Mouse (Mus musculus) heart, adult 2 months (tissue): ENCODE results near the gene Fgd5. TPM values are rescaled to one million over a fixed set of nuclear protein-coding genes. Genes with fewer than 3 reads are reported as not detected.

ENCODE experiments used
- DNase-seq, 2 experiments: peaks; one replicate each; pipeline ENCODE4 v3.0.0; 2021
- H3K27ac ChIP-seq: fragments of 200-600 bp; 2 replicates; pipeline ENCODE4 v1.8.1; 2022
- H3K27me3 ChIP-seq: fragments of 200-500 bp; 2 replicates; pipeline ENCODE4 v1.6.1; 2012; ENCODE audit warnings: mild to moderate bottlenecking, low read length, inconsistent platforms, mixed read lengths; ENCODE audit not compliant: control insufficient read depth, insufficient read depth
- H3K36me3 ChIP-seq: fragments of 200-500 bp; 2 replicates; pipeline ENCODE4 v1.6.1; 2012; ENCODE audit warnings: low read length, inconsistent platforms; ENCODE audit not compliant: control insufficient read depth, insufficient read depth
- H3K4me1 ChIP-seq: fragments of 200-500 bp; 2 replicates; pipeline ENCODE4 v1.6.1; 2011; ENCODE audit warnings: low read length; ENCODE audit not compliant: control insufficient read depth, insufficient read depth
- H3K4me3 ChIP-seq: fragments of 200-600 bp; 2 replicates; pipeline ENCODE4 v1.8.1; 2022
- H3K79me2 ChIP-seq: fragments of 200-500 bp; replicated peaks from 2 replicates; pipeline ENCODE4 v1.6.1; 2012; ENCODE audit warnings: mild to moderate bottlenecking, inconsistent platforms, low read length, moderate library complexity, mixed read lengths; ENCODE audit not compliant: control insufficient read depth, insufficient read depth
- H3K9ac ChIP-seq: fragments of 200-500 bp; 2 replicates; pipeline ENCODE4 v1.6.1; 2012; ENCODE audit warnings: low read depth, mild to moderate bottlenecking, control low read depth, inconsistent platforms, low read length, mixed read lengths
- CTCF ChIP-seq: fragments of 200-600 bp; IDR thresholded peaks from 2 replicates; pipeline ENCODE4 v1.8.1; 2022; ENCODE audit warnings: antibody characterized with exemption, mild to moderate bottlenecking, moderate library complexity
- EP300 ChIP-seq: fragments of 200-500 bp; IDR thresholded peaks from 2 replicates; pipeline ENCODE4 v1.6.1; 2011; ENCODE audit warnings: low read depth, low read length, control low read depth; ENCODE audit not compliant: insufficient read depth
- POLR2A ChIP-seq: fragments of 200-500 bp; IDR thresholded peaks from 2 replicates; pipeline ENCODE4 v1.6.1; 2011; ENCODE audit warnings: mild to moderate bottlenecking, low read depth, low read length, control low read depth; ENCODE audit not compliant: insufficient read depth
- WGBS: fragments of 180-500 bp; shearing (Covaris S2); methylation state at CpG from one replicate; pipeline ENCODE4 v1.1.7; 2018; 5-methylcytosine and 5-hydroxymethylcytosine counted together
- intact Hi-C: fragments of 180-260 bp; cut with DNase I; formaldehyde crosslinking; loops from one replicate; pipeline ENCODE4 v1.15.1; 2025
- polyA plus RNA-seq: library from polyadenylated mRNA; depleted of rRNA; stranded (reverse); fragments of >200 nt; gene quantifications from 2 replicates; pipeline ENCODE4 v1.2.3, GENCODE M21; 2012
- total RNA-seq, 2 experiments: library from RNA; stranded (reverse); gene quantifications; 2 replicates each; pipeline ENCODE4 v1.2.3; 2021

Gene Fgd5
- total and polyA plus RNA-seq, 3 experiments, result 12.7 to 21.8 (median 21.0) TPM

GRCm38 (mm10) chr6:92034713-92035112 is 56.0 kb downstream of the Fgd5 start:
- H3K27me3 ChIP-seq, result no peaks in the 10 kb centered on the region
- WGBS, result 25% methylated on average over 6 of the region's 6 CpGs
- H3K79me2 ChIP-seq, result no peaks in the 10 kb centered on the region
- peaks cover 32% of the 10 kb centered on the region for H3K4me1 ChIP-seq
- H3K36me3 ChIP-seq, result peaks cover 4% of the 10 kb centered on the region; the same call in 1 of the 2 replicates
- no peak overlapping the region for H3K9ac ChIP-seq
- DNase-seq, result peak; percentile 68 to 77
- intact Hi-C loops, result loop anchor here (1.0 to 2.0 kb wide), 2 partner anchors 28 to 56 kb away; partner anchors contain the start of gene Fgd5
- peak overlapping the region; percentile 67 for H3K27ac ChIP-seq
- H3K4me3 ChIP-seq, result no peak overlapping the region
- TF ChIP-seq EP300, result peak; percentile 75; the same call in 1 of the 2 replicates
- TF ChIP-seq POLR2A, result no peak
- TF ChIP-seq CTCF, result no peak

- no peak overlapping the region for H3K4me3 ChIP-seq
- TF ChIP-seq CTCF (no peak), EP300 (0 out of 2 replicates have a peak, but pooled peaks have one; percentile 30), POLR2A (no peak)
- peak overlapping the region; percentile 63 for H3K27ac ChIP-seq
- peaks cover 4% of the 10 kb centered on the region; the same call in 1 of the 2 replicates for H3K36me3 ChIP-seq
- WGBS, result 32% methylated on average over 5 of the region's 5 CpGs
- H3K27me3 ChIP-seq, result no peaks in the 10 kb centered on the region
- H3K79me2 ChIP-seq, result no peaks in the 10 kb centered on the region
- intact Hi-C loops, result loop anchor here (2.0 kb wide), 2 partner anchors 18 to 64 kb away; no protein-coding TSS in a partner anchor
- H3K4me1 ChIP-seq, result peaks cover 37% of the 10 kb centered on the region
- DNase-seq, result peak in 1 of 2 experiments; percentile 50
- H3K9ac ChIP-seq, result no peak overlapping the region
Measured at GRCm38 (mm10) chr6:92036372-92036771, 57.7 kb downstream of the Fgd5 start.

- no peak for TF ChIP-seq POLR2A
- TF ChIP-seq EP300, result no peak
- no peak for TF ChIP-seq CTCF
- peaks cover 6% of the 10 kb centered on the region; the same call in 1 of the 2 replicates for H3K36me3 ChIP-seq
- peaks cover 38% of the 10 kb centered on the region for H3K4me1 ChIP-seq
- no peaks in the 10 kb centered on the region for H3K27me3 ChIP-seq
- peak in 1 of 2 experiments; percentile 45 for DNase-seq
- intact Hi-C loops, result no loop called here
- WGBS, result 12% methylated on average over 3 of the region's 3 CpGs
- H3K79me2 ChIP-seq, result no peaks in the 10 kb centered on the region
- no peak overlapping the region for H3K4me3 ChIP-seq
- H3K9ac ChIP-seq, result no peak overlapping the region
- H3K27ac ChIP-seq, result no peak overlapping the region
Measured at GRCm38 (mm10) chr6:92038158-92038557, 59.5 kb downstream of the Fgd5 start.

GRCm38 (mm10) chr6:92041271-92041670 is 62.6 kb downstream of the Fgd5 start:
- Histone ChIP-seq H3K4me3 (no peak overlapping the region), H3K27me3 (no peaks in the 10 kb centered on the region), H3K36me3 (peaks cover 4% of the 10 kb centered on the region; the same call in 1 of the 2 replicates), H3K9ac (no peak overlapping the region), H3K79me2 (no peaks in the 10 kb centered on the region), H3K4me1 (peaks cover 22% of the 10 kb centered on the region), H3K27ac (peak overlapping the region; percentile 55)
- 32% methylated on average over 5 of the region's 5 CpGs for WGBS
- intact Hi-C loops, result no loop called here
- TF ChIP-seq CTCF (peak; percentile 20; the same call in 1 of the 2 replicates), EP300 (peak; percentile 70; the same call in 1 of the 2 replicates), POLR2A (no peak)
- peak; percentile 68 to 71 for DNase-seq

- peak in 1 of 2 experiments; percentile 39 for DNase-seq
- peak overlapping the region; percentile 55 for H3K27ac ChIP-seq
Measured at GRCm38 (mm10) chr6:92042055-92042454, 63.4 kb downstream of the Fgd5 start.

GRCm38 (mm10) chr6:92042850-92043249 is 64.2 kb downstream of the Fgd5 start:
- no peak for TF ChIP-seq POLR2A
- no peak for TF ChIP-seq CTCF
- TF ChIP-seq EP300, result no peak
- intact Hi-C loops, result no loop called here
- no peak overlapping the region for H3K27ac ChIP-seq
- H3K9ac ChIP-seq, result no peak overlapping the region
- peaks cover 2% of the 10 kb centered on the region; the same call in 1 of the 2 replicates for H3K36me3 ChIP-seq
- peaks cover 11% of the 10 kb centered on the region for H3K4me1 ChIP-seq
- no peaks in the 10 kb centered on the region for H3K27me3 ChIP-seq
- no peak for DNase-seq
- H3K79me2 ChIP-seq, result no peaks in the 10 kb centered on the region
- 69% methylated on average over 1 of the region's 1 CpGs for WGBS
- H3K4me3 ChIP-seq, result no peak overlapping the region

More at GRCm38 (mm10) chr6:92042055-92042454, 63.4 kb downstream of the Fgd5 start:
- intact Hi-C loops, result no loop called here
- H3K9ac ChIP-seq, result no peak overlapping the region
- H3K4me1 ChIP-seq, result peaks cover 18% of the 10 kb centered on the region
- peaks cover 4% of the 10 kb centered on the region; the same call in 1 of the 2 replicates for H3K36me3 ChIP-seq
- H3K27me3 ChIP-seq, result no peaks in the 10 kb centered on the region
- H3K79me2 ChIP-seq, result no peaks in the 10 kb centered on the region
- H3K4me3 ChIP-seq, result no peak overlapping the region
- TF ChIP-seq EP300, result no peak
- no peak for TF ChIP-seq POLR2A
- no peak for TF ChIP-seq CTCF
- WGBS, result 28% methylated on average over 4 of the region's 4 CpGs
